Mouse (Mus musculus) adrenal gland, postnatal 25 days (tissue): ENCODE results near the gene Tbc1d19. TPM values are rescaled to one million over a fixed set of nuclear protein-coding genes. Genes with fewer than 3 reads are reported as not detected.

ENCODE experiments used
- DNase-seq: peaks from one replicate; pipeline ENCODE4 v3.0.0; 2021; ENCODE audit warnings: mixed read lengths
- long read RNA-seq: library from polyadenylated mRNA; stranded (forward); transcript quantifications from one replicate; pipeline ENCODE4 v2.0.0, GENCODE M21; 2021
- total RNA-seq: library from RNA; stranded (reverse); gene quantifications from 2 replicates; pipeline ENCODE4 v1.2.3, GENCODE M21; 2021

Tbc1d19 gene
- 27.8 and 37.0 TPM in 2 replicates for total RNA-seq
- long read RNA-seq, transcript Tbc1d19-201 (21 exons, 2,273 nt), result major isoform, 10 of 13 reads
- long read RNA-seq, partial matches to known transcripts, result 0 of 13 reads
- long read RNA-seq, other reads (novel, unspliced or antisense), result 3 of 13 reads

DNA sequence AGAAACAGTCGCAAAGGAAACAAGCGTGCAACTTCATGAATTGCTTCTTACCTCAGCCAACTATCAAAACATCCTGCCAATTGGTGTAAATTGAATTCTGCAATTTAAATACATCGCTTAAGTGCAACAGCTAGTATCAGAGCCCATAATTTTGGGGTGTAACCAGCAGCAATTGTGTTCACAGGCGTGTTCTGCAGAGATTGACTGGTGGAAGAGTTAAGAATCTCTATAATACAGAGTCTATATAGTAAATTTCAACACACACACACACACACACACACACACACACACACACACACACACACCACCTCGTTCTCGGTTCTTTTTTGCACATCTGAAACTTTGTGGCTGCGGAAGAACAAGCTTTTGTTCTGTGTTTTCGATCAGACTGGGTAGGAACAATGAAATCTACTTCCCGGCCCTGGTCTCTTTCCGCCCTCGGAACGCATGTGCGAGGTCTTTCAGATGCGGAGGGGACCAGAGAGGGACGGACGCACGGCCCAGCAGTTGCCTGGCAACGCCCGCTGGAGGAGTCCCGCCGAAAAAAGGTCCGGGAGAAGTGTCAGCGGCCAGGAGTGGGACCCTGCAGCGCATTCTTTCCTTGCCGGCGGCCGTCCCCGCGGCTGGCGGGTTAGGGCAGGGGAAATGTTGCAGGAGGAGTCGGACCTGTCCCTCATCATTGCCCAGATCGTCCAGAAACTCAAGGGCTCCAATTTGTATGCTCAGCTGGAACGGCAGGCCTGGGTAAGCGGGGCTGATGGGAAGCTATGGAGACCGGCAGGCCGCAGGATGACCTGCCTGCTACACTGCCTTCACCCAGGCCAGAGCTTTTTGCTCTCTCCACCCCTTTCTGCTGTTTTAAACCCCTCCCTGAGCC, at the start of gene Tbc1d19:
TSS of gene Tbc1d19 (plus strand) at position 492 of the 877 bp plus-strand sequence.
- peak; percentile 83 for DNase-seq

DNA sequence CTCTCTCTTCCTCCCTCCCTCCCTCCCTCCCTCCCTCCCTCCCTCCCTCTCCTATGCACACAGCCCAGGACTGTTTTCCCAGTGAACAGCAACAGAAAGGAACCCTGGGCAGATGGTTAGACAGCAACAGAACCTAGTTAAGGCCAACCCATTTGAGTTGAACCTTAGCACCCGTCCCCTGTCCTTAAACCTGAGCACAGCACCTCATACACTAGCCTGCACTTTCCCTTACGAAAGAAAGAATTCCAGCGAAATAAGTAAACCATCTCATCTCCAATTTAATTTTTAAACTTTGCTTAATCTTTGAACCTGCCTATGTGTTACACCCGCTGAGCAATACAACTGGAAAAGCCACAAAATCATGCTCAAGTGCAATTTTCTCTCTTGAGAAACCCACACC, 49.5 kb upstream of the Tbc1d19 start:
- DNase-seq, result no peak

DNA sequence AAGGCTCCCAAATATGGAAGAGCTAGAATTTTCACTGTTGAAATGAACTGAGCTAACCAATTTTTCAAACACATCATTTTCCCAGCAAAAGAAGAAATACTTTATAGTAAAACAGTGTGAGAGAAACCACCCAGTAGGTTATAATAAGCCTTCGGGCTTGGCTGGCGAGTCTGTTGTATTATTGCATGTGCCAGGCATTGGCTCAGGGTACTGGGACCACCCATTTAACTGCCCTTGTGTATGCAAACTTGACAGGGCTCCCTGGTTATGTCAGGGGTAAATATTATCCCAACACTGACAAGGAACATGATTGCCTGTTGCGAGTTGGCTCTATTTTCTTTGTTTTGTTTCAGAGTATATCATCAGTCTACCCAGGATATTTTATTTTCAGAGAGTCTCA, 48.5 kb upstream of the Tbc1d19 start:
- no peak for DNase-seq

GRCm38 (mm10) chr5:53761346-53761745, 48.1 kb upstream of the Tbc1d19 start:
- no peak for DNase-seq

DNA sequence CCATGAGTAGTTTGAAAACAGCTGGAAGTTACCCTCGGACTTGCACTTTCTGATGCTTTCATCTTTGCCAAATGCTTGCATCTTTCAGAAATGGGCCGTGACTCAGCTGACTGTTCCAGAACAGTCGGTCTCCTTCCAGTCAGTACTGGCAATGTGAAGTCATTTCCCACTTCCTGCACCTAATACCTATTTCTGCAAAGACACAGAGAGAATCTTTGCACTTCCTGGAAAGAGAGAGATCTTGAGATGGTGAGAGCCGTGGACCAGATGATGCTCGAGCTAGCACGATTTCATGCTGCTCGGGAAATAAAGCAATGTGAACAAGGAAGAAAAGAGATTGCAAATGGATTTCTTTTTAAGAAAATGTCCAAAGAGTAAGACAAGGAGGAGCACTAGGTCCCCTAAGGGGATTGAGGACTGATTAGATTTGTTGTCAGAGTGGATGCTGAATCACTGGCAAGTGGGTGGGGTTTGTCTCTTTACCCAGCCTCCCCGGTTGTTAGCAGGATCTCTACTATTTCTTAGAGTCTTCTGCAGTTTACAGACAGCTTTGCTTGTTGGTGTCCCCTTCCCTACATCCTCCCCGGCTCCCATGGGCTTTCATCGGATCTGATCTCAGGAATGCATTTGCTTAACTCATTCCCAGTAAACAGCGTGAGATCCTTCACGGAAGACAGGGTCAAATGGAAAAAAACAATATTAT, 24.4 kb upstream of the Tbc1d19 start:
- DNase-seq, result no peak

GRCm38 (mm10) chr5:53801379-53801778, 8.0 kb upstream of the Tbc1d19 start:
- no peak for DNase-seq

DNA sequence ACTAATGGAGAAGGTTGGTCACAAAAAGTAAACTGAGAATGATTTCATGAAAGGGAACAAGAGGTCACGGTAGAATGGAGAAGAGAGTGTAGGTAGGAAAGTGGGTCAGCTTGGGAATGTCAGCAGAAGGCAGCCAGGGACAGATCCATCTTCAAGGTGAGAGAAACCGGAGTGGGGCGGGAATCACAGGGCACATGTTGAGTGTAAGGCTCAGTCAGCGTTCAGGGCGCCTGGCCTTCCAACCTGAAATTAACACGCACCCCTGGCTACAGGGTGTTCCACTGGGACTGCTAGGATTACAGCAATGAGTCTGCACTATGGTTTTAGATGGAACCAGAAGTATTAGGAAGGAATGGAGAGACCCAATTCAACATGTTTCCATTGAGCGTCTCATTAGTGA, 10.3 kb downstream of the Tbc1d19 start:
- no peak for DNase-seq

DNA sequence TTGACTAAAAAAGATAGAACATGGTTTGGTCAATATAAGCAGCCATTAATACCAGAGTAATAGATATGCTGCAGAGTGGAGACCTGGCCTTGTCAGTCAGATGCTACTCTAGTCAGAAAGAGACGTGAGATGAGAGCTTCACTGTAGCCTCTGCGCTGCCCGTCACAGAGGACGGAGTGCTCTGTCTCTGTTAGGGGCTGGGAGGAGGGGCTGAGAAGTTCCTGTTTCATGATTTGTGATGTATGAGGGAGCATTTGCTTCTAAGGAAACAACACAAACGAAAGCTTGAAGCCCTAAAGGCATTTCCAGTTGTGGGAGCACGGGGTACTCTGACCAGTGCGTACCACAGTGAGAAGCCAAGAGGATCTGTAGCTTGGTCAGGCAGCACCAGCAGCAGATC, 16.5 kb downstream of the Tbc1d19 start:
- DNase-seq, result no peak

DNA sequence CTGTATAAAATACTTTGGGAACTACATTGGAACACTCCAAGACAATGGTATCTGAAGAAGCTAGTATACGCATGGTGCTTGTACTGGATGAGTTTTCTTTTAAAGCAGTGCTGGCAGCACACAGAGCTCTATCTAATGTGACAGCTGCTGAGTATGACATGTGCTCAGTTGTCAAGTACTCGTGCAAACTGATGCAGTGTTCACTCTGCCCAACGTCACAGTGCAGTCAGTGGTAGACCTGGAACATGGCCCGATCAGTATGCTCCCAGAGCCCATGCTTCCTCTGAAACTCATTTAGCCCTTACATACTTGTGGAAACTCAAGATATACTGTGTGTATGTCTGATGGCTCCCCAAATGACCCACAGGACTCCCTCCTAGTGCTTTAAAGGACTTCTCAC, 25.1 kb downstream of the Tbc1d19 start:
- DNase-seq, result no peak

DNA sequence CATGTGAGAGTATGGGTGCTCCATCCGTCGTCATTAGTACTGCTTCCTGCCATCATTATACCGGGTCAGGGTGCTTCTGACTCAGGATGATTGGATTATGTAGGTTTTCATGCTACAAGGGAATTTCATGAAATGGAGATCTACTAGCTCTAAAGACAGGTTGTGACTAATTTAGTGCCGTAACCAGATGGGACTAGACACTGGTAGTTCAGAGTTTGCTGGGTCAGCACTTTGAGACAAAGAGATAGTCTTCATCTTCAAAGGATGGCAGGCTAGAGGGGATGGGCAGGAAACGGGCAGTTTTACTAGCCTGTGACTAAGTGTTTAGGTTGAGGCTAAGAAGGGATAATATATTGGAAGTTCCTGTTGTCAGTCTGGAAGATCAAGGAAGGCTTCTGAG, 31.9 kb downstream of the Tbc1d19 start:
- no peak for DNase-seq

GRCm38 (mm10) chr5:53848294-53848942, 39.0 kb downstream of the Tbc1d19 start:
- DNase-seq, result no peak

GRCm38 (mm10) chr5:53852574-53852973, 43.2 kb downstream of the Tbc1d19 start:
- DNase-seq, result no peak

DNA sequence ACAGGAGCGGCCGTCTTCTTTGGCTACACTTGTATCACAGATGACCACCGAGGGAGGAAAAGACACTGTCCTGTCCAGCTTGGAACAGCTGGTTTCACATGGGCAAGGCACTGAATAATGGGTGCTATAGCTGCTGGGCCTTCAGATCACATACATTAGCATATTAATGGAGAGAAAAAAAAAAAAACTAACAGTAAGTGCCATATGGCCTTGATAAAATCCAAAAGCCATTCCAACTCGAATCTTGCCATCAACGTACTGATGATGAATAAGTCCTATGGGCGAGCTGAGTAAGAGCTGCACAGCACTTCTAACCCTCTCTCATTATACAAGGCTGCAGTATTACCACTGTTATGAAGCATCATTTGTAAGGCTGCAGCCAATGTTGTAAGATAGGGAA, 45.2 kb downstream of the Tbc1d19 start:
- no peak for DNase-seq

GRCm38 (mm10) chr5:53856011-53856410, 46.6 kb downstream of the Tbc1d19 start:
- no peak for DNase-seq

DNA sequence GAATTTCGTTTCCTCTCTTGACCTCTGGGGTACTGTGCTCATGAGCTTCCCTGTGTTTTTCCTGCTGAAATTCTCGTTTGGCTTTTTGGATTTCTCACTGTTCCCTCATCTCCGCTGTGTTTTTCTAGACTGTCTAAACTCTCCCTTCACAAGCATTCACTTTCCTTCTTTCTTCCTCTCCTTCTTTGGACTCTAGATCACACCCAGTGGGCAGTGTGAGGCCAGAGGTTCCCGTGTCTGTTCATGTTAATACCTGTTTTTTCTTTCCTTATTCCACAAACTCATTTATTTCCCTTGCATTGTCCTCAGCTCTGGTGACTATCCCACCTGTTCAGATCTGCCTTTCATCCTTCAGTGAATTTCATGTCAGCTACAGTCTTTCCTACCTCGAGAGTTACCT, 55.7 kb downstream of the Tbc1d19 start:
- DNase-seq, result no peak

- no peak for DNase-seq
Measured at GRCm38 (mm10) chr5:53865991-53866390, 56.6 kb downstream of the Tbc1d19 start.

DNA sequence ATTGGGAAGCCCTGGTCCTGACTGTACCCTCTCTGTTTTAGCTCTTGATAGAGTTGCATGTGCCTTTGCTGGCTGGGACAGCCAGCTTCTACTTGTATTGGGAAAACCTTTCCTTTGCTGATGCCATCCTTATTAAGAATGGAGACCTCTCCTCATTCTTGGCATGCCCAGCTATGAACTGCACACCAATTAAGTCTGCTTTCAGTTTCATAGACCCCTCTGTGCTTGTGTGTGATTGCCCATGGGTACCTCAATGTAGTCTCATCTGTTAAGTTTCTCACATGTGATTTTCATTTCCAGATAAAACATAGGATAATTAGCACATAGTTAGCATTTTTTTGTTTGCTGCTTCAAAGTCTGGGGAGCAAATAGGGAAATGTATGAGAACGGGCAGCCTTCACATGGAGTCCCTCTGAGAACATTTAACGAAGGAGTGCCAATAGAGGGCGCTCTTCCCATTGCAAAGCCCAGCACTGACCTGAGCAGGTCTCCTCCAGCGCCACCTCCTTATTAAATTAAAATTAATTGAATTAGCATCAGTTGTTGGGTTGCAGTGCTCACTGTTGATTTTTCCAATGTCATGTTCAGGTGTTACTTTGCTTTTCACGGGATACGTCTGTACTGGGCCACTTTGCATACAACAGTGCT, 62.4 kb downstream of the Tbc1d19 start:
- peak; percentile 43 for DNase-seq

DNA sequence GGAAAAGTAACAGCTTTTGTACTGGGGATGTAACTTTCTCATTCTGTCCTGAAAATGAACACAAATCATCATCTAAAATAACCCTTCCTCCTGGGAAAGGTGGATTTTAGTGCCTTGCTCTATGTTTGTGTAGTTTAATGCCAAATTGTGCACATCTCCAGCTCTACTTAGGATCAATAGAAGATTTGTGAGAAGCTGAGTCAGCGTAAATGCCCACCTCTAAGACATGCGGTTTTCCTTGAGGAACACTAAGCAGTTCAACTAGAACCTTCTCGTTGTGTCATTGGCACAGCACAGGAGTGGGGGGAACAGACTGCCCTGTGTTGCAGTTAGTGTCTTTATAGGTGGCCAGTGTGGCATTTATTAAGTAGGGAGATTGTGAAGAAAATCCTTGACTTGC, 65.6 kb downstream of the Tbc1d19 start:
- DNase-seq, result no peak

DNA sequence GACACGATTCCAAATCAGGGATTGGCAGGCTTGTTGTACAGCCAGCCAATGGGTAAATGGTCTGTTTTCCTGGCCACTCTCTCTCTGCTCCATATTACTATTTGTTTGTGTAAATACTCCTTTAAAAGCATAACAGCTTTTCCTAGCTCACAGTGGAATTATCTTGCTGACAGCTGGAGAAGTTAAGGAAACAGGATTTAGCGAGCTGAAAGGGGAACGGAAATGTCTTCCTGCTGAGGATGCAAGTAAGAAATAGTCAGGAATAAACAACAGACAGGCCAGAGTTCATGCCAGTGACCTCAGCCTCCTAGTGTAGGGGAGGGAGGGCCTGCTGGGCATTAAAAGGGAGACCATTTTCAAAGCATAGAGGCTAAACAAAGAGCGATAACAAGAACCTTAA, 71.3 kb downstream of the Tbc1d19 start:
- no peak for DNase-seq

DNA sequence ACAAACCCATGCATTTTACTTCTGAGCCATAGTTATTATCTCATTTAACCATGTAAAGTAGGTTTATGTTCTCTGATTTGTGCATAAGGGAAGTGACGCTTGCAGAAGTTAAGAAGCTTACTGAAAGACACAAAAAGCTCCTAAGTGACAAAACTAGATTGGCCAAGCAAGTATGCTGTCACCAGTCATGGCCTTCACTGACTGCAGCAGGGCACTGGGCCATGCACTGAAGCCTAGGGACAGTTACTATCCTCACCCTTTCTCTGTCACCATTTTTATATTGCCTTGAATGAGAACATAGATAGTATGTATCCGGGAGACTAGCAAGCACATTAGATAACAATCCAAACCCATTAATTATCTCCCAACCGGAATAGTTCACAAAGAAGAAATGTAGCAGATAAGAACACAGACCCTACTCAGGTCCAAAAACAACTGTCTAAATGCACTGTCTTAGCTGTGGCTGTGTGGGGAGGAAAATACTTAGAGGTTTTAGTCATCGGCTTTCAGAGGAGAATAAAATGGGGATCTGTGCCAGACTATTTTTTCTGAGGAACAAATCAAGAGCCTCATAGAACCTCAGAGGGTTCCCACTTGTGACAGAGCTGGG, 72.1 kb downstream of the Tbc1d19 start:
- DNase-seq, result peak; percentile 27

DNA sequence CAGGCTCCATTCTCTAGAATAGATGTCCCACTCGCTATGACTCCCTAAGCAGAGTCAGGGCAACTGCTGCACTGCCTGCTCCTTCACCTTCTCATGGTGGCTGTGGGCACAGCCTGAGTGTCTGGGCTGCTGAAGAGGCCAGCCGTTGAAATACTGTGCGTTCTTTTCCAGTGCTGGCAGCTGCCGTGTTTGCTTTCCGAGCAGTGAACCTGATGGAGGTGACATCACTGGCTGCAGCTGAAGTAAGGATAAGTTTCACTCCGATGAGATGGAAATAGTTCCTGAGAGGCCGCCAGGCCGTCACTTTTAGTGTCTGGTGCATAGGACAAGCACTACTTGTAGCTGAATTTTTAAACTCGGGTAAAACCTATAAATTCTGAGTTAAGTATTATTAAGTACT, 92.0 kb downstream of the Tbc1d19 start:
- no peak for DNase-seq

GRCm38 (mm10) chr5:53902757-53903156, 93.4 kb downstream of the Tbc1d19 start:
- DNase-seq, result no peak
